Mouse (Mus musculus) CH12.LX (cell line): Measurements from ENCODE around the gene Fuom. TPM values are rescaled to one million over a fixed set of nuclear protein-coding genes. Genes with fewer than 3 reads are reported as not detected.

Experiments used
- DNase-seq: peaks from one replicate; pipeline ENCODE4 v3.0.0-alpha.2; 2013; ENCODE audit errors: extremely low read depth
- H3K27ac ChIP-seq: 2 replicates; pipeline ENCODE4 v1.5.1; 2012; ENCODE audit warnings: low read depth, mild to moderate bottlenecking, control low read depth, moderate library complexity; ENCODE audit not compliant: insufficient read depth
- H3K27me3 ChIP-seq: replicated peaks from 2 replicates; pipeline ENCODE3; 2012; ENCODE audit warnings: inconsistent platforms
- H3K36me3 ChIP-seq, 2 experiments: replicated peaks in 1 of 2; 2 replicates each; pipeline versions ENCODE3 to v1.6.1; 2012; ENCODE audit warnings: inconsistent platforms in 1 of 2, low read length in 1 of 2, mild to moderate bottlenecking in 1 of 2, mixed read lengths in 1 of 2, moderate library complexity in 1 of 2; ENCODE audit not compliant: control insufficient read depth in 1 of 2, insufficient read depth in 1 of 2
- H3K4me1 ChIP-seq, 2 experiments: 2 replicates each; pipeline ENCODE4 v1.6.1; 2012; ENCODE audit warnings: inconsistent platforms in 1 of 2, moderate library complexity in 1 of 2; ENCODE audit not compliant: insufficient read depth in 2 of 2, control insufficient read depth in 1 of 2
- H3K4me2 ChIP-seq: 2 replicates; pipeline ENCODE4 v1.6.1; 2012; ENCODE audit warnings: low read depth, mild to moderate bottlenecking, control low read depth; ENCODE audit not compliant: poor library complexity, insufficient read depth, severe bottlenecking
- H3K4me3 ChIP-seq, 3 experiments: fragments of 150-350 bp in 1 of 3; sonication (generic) in 1 of 3; replicated peaks in 1 of 3; 2 replicates each; pipeline versions ENCODE3 to v1.5.1; 2011 to 2012; ENCODE audit warnings: low read depth in 2 of 3, low read length in 2 of 3, mild to moderate bottlenecking in 2 of 3, moderate library complexity in 2 of 3, control low read depth in 1 of 3, improper control_type of control experiment in 1 of 3, inconsistent platforms in 1 of 3, mixed read lengths in 1 of 3; ENCODE audit not compliant: poor library complexity in 1 of 3
- H3K79me2 ChIP-seq: replicated peaks from 2 replicates; pipeline ENCODE4 v1.6.1; 2012; ENCODE audit warnings: mild to moderate bottlenecking, moderate library complexity; ENCODE audit not compliant: control insufficient read depth, poor library complexity, insufficient read depth, severe bottlenecking; ENCODE audit errors: extremely low read depth
- H3K9ac ChIP-seq: 2 replicates; pipeline ENCODE4 v1.6.1; 2012; ENCODE audit warnings: low read depth, mild to moderate bottlenecking, control low read depth, moderate library complexity; ENCODE audit not compliant: insufficient read depth
- H3K9me3 ChIP-seq: replicated peaks from 2 replicates; pipeline ENCODE3; 2012; ENCODE audit warnings: low read length, inconsistent platforms, mixed read lengths
- CHD1 ChIP-seq: IDR thresholded peaks from 2 replicates; pipeline ENCODE4 v1.6.1; 2012; ENCODE audit warnings: low read depth, low read length, improper control_type of control experiment, inconsistent platforms
- CHD2 ChIP-seq: IDR thresholded peaks from 2 replicates; pipeline ENCODE4 v1.6.1; 2011; ENCODE audit warnings: low read length, improper control_type of control experiment
- E2F4 ChIP-seq: IDR thresholded peaks from 2 replicates; pipeline ENCODE4 v1.6.1; 2011; ENCODE audit warnings: low read depth, low read length, improper control_type of control experiment; ENCODE audit not compliant: insufficient replicate concordance
- EP300 ChIP-seq: IDR thresholded peaks from 2 replicates; pipeline ENCODE4 v1.6.1; 2011; ENCODE audit warnings: low read length, improper control_type of control experiment
- ETS1 ChIP-seq: conservative IDR thresholded peaks from 2 replicates; pipeline ENCODE4 v1.6.1; 2012; ENCODE audit warnings: low read depth, mild to moderate bottlenecking, inconsistent platforms, low read length, improper control_type of control experiment, moderate library complexity
- GABPA ChIP-seq: IDR thresholded peaks from 2 replicates; pipeline ENCODE4 v1.6.1; 2012; ENCODE audit warnings: low read depth, low read length, improper control_type of control experiment, inconsistent platforms; ENCODE audit not compliant: insufficient replicate concordance
- HCFC1 ChIP-seq: IDR thresholded peaks from 2 replicates; pipeline ENCODE4 v1.6.1; 2012; ENCODE audit warnings: low read depth, mild to moderate bottlenecking, inconsistent platforms, low read length, improper control_type of control experiment
- IRF4 ChIP-seq: IDR thresholded peaks from 2 replicates; pipeline ENCODE4 v1.6.1; 2014; ENCODE audit warnings: low read depth, mild to moderate bottlenecking, inconsistent platforms, low read length, improper control_type of control experiment
- JUN ChIP-seq: IDR thresholded peaks from 2 replicates; pipeline ENCODE4 v1.6.1; 2011; ENCODE audit warnings: low read depth, mild to moderate bottlenecking, low read length, improper control_type of control experiment, moderate library complexity; ENCODE audit not compliant: insufficient read depth
- JUND ChIP-seq: conservative IDR thresholded peaks from 2 replicates; pipeline ENCODE4 v1.6.1; 2011; ENCODE audit warnings: low read depth, low read length, improper control_type of control experiment
- MAFK ChIP-seq: IDR thresholded peaks from 2 replicates; pipeline ENCODE4 v1.6.1; 2011; ENCODE audit warnings: low read length, improper control_type of control experiment; ENCODE audit not compliant: insufficient replicate concordance
- MAX ChIP-seq: IDR thresholded peaks from 2 replicates; pipeline ENCODE4 v1.6.1; 2011; ENCODE audit warnings: low read length, improper control_type of control experiment
- MYC ChIP-seq: IDR thresholded peaks from 2 replicates; pipeline ENCODE4 v1.6.1; 2011; ENCODE audit warnings: low read depth, mild to moderate bottlenecking, improper control_type of control experiment, low read length
- NELFE ChIP-seq: IDR thresholded peaks from 2 replicates; pipeline ENCODE4 v1.6.1; 2011; ENCODE audit warnings: low read depth, low read length, improper control_type of control experiment
- NRF1 ChIP-seq: IDR thresholded peaks from 2 replicates; pipeline ENCODE4 v1.6.1; 2014; ENCODE audit warnings: low read depth, mild to moderate bottlenecking, inconsistent platforms, low read length, improper control_type of control experiment, moderate library complexity
- POLR2AphosphoS2 ChIP-seq: IDR thresholded peaks from 2 replicates; pipeline ENCODE4 v1.6.1; 2011; ENCODE audit warnings: low read depth, low read length, improper control_type of control experiment
- RCOR1 ChIP-seq: conservative IDR thresholded peaks from 2 replicates; pipeline ENCODE4 v1.6.1; 2012; ENCODE audit warnings: low read depth, mild to moderate bottlenecking, inconsistent platforms, low read length, improper control_type of control experiment
- SIN3A ChIP-seq: IDR thresholded peaks from 2 replicates; pipeline ENCODE4 v1.6.1; 2012; ENCODE audit warnings: low read length, improper control_type of control experiment, inconsistent platforms
- SMC3 ChIP-seq: IDR thresholded peaks from 2 replicates; pipeline ENCODE4 v1.6.1; 2011; ENCODE audit warnings: low read depth, low read length, improper control_type of control experiment
- TBP ChIP-seq: conservative IDR thresholded peaks from 2 replicates; pipeline ENCODE4 v1.6.1; 2011; ENCODE audit warnings: low read depth, low read length, improper control_type of control experiment
- USF2 ChIP-seq: conservative IDR thresholded peaks from 2 replicates; pipeline ENCODE4 v1.6.1; 2011; ENCODE audit warnings: low read depth, low read length, improper control_type of control experiment
- ZC3H11A ChIP-seq: IDR thresholded peaks from 2 replicates; pipeline ENCODE4 v1.6.1; 2012; ENCODE audit warnings: low read depth, mild to moderate bottlenecking, inconsistent platforms, low read length, improper control_type of control experiment
- ZMIZ1 ChIP-seq: IDR thresholded peaks from 2 replicates; pipeline ENCODE4 v1.6.1; 2012; ENCODE audit warnings: low read depth, mild to moderate bottlenecking, inconsistent platforms, low read length, improper control_type of control experiment
- dilution Hi-C: fragments of 300-500 bp; cut with MboI; formaldehyde crosslinking; loops from 2 replicates; pipeline ENCODE4 v1.14.3; 2020; ENCODE audit warnings: low sequenced_read_pairs; ENCODE audit not compliant: extremely low pct_unique_long_range_greater_than_20kb, extremely low pct_ligation_motif_present
- in situ Hi-C: fragments of 300-500 bp; cut with MboI; formaldehyde crosslinking; loops from 3 replicates; pipeline ENCODE4 v1.14.3; 2019; ENCODE audit warnings: low sequenced_read_pairs, low pct_ligation_motif_present, low pct_unique_long_range_greater_than_20kb, mixed read lengths
- polyA plus RNA-seq: library from polyadenylated mRNA; unstranded; fragments of >175 nt; gene quantifications from 2 replicates; pipeline ENCODE4 v1.2.1, GENCODE M21; 2012; ENCODE audit warnings: low read depth; ENCODE audit not compliant: insufficient read length
- total RNA-seq, 2 experiments: library from RNA; depleted of rRNA; stranded (reverse); fragments of 300-350 nt in 1 of 2; fragments of >200 nt in 1 of 2; gene quantifications; 2 replicates each; pipeline ENCODE4 v1.2.3; 2012 to 2014

The Fuom gene
- total and polyA plus RNA-seq, 3 experiments = 0.86 to 1.8 TPM; not detected in 1

DNA sequence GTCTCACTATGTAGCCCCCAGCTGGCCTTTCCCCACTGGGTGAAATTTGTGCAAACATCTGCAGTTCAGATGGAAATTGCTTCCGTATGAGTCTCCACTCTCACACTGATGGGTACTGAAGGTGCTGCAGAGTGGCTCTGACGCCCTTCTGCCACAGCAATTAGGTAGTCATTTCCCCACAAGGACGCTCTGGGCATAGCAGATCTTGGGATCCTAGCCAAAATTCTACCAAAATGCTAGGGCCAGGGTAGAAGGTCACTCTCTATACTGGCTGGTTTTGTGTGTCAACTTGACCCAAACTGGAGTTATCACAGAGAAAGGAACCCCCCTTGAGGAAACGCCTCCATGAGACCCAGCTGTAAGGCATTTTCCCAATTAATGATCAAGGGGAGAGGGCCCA lies 1.8 kb upstream of the Fuom start:
- TF ChIP-seq HCFC1 = no peak
- no peak for TF ChIP-seq ETS1
- TF ChIP-seq GABPA = no peak
- TF ChIP-seq RCOR1 = no peak
- no peak for TF ChIP-seq ZMIZ1
- TF ChIP-seq MAFK = no peak
- no peak for TF ChIP-seq CHD1
- TF ChIP-seq NRF1 = no peak
- no peak overlapping the region for H3K4me3 ChIP-seq
- H3K9me3 ChIP-seq = no peaks in the 10 kb centered on the region
- dilution Hi-C loops = no loop called here
- in situ Hi-C loops = no loop called here
- H3K9ac ChIP-seq = no peak overlapping the region
- peaks cover 24 to 42% of the 10 kb centered on the region in 2 experiments for H3K36me3 ChIP-seq
- H3K4me1 ChIP-seq = no peaks in the 10 kb centered on the region
- no peaks in the 10 kb centered on the region for H3K27me3 ChIP-seq
- H3K79me2 ChIP-seq = no peaks in the 10 kb centered on the region
- no peak overlapping the region for H3K4me2 ChIP-seq
- DNase-seq = no peak
- no peak overlapping the region for H3K27ac ChIP-seq

DNA sequence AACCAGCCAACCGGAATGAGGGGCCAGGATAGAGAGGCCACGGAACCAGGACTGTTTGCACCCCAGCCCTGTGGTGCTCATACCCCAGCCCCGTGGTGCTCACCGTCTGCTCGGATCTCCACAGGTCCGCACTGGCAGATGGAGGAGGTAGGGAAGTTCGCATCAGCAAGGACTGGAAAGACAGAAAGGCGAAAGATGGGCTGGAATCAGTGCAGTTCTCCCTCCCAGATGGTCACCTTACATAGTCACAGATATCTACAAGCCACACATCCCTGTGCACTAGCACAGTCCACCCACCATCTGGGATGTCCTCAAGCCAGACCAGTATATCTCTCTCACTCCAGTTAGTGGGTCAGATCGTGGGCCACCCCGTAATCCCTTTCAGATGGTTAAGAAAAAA lies 743 bp downstream of the Fuom start:
- H3K4me1 ChIP-seq = peaks cover 0 to 6% of the 10 kb centered on the region in 2 experiments; a peak in 1 of 4 replicates
- H3K27me3 ChIP-seq = no peaks in the 10 kb centered on the region
- in situ Hi-C loops (no loop called here), dilution Hi-C loops (no loop called here)
- peaks cover 9 to 20% of the 10 kb centered on the region in 2 experiments for H3K36me3 ChIP-seq
- H3K79me2 ChIP-seq = no peaks in the 10 kb centered on the region
- H3K4me2 ChIP-seq = no peak overlapping the region
- no peak for DNase-seq
- no peak overlapping the region for H3K4me3 ChIP-seq
- H3K9ac ChIP-seq = no peak overlapping the region
- TF ChIP-seq SMC3 = no peak
- no peak for TF ChIP-seq TBP
- TF ChIP-seq ETS1 = no peak
- no peak for TF ChIP-seq MAX
- TF ChIP-seq JUN = no peak
- TF ChIP-seq ZMIZ1 = no peak
- TF ChIP-seq NELFE = no peak
- TF ChIP-seq E2F4 = no peak
- TF ChIP-seq CHD1 = no peak
- TF ChIP-seq SIN3A = no peak
- TF ChIP-seq CHD2 = no peak
- no peak for TF ChIP-seq POLR2AphosphoS2
- no peak for TF ChIP-seq EP300
- TF ChIP-seq IRF4 = no peak
- no peak for TF ChIP-seq MYC
- TF ChIP-seq USF2 = no peak
- no peak for TF ChIP-seq HCFC1
- TF ChIP-seq ZC3H11A = no peak
- no peak for TF ChIP-seq JUND
- H3K9me3 ChIP-seq = no peaks in the 10 kb centered on the region
- H3K27ac ChIP-seq = no peak overlapping the region
